Mouse (Mus musculus) intestine, embryonic 14.5 days (tissue): ENCODE measurements around the gene Amigo1. TPM values are rescaled to one million over a fixed set of nuclear protein-coding genes. Genes with fewer than 3 reads are reported as not detected.
A peak's percentile ranks its signal among the peaks of the same experiment; 100 is the strongest.

Source experiments
- ATAC-seq: fragments of 200-750 bp; cut with Nextera tagmentation; replicated peaks from 2 replicates; pipeline ENCODE4 v1.8.0; 2017; ENCODE audit warnings: low read depth, moderate number of reproducible peaks, moderate TSS enrichment, moderate library complexity; ENCODE audit not compliant: low FRiP score, low TSS enrichment
- DNase-seq: peaks from one replicate; pipeline ENCODE4 v3.0.0-alpha.2; 2018; ENCODE audit warnings: low spot score
- H3K27ac ChIP-seq: fragments of 300-500 bp; sonication (generic); 2 replicates; pipeline ENCODE4 v1.5.1; 2014; ENCODE audit warnings: low read depth, mild to moderate bottlenecking, control low read depth
- H3K27me3 ChIP-seq: fragments of 300-500 bp; sonication (generic); replicated peaks from 2 replicates; pipeline ENCODE4 v1.6.1; 2014; ENCODE audit warnings: low read length, control low read depth; ENCODE audit not compliant: control insufficient read depth, insufficient read depth
- H3K36me3 ChIP-seq: fragments of 300-500 bp; sonication (generic); 2 replicates; pipeline ENCODE4 v1.6.1; 2014; ENCODE audit warnings: low read length, control low read depth; ENCODE audit not compliant: control insufficient read depth, insufficient read depth
- H3K4me1 ChIP-seq: fragments of 300-500 bp; sonication (generic); replicated peaks from 2 replicates; pipeline ENCODE4 v1.6.1; 2014; ENCODE audit warnings: low read length, control low read depth, mixed read lengths; ENCODE audit not compliant: control insufficient read depth, insufficient read depth
- H3K4me2 ChIP-seq: fragments of 300-500 bp; sonication (generic); 2 replicates; pipeline ENCODE4 v1.6.1; 2014; ENCODE audit warnings: low read length
- H3K4me3 ChIP-seq: fragments of 300-500 bp; sonication (generic); 2 replicates; pipeline ENCODE4 v1.5.1; 2014; ENCODE audit warnings: low read depth, low read length, control low read depth, mixed read lengths
- H3K9ac ChIP-seq: fragments of 300-500 bp; sonication (generic); 2 replicates; pipeline ENCODE4 v1.6.1; 2014; ENCODE audit warnings: mild to moderate bottlenecking, low read length
- H3K9me3 ChIP-seq: fragments of 300-500 bp; sonication (generic); 2 replicates; pipeline ENCODE4 v1.6.1; 2016; ENCODE audit warnings: low read length, control low read depth; ENCODE audit not compliant: control insufficient read depth
- WGBS: fragments of 180-500 bp; shearing (Covaris S2); extraction: QIAGEN DNeasy Blood & Tissue Kit; methylation state at CpG from one replicate; pipeline ENCODE4 v1.1.7; 2014; 5-methylcytosine and 5-hydroxymethylcytosine counted together
- polyA plus RNA-seq: library from polyadenylated mRNA; unstranded; fragments of >200 nt; fragmentation: Nextera tagmentation; extraction: Ambion mirVana; gene quantifications from 2 replicates; pipeline ENCODE4 v1.2.1, GENCODE M21; 2014

Amigo1 gene
- polyA plus RNA-seq, 1 experiment from 2014 or later: 3.5 TPM

GRCm38 (mm10) chr3:108154656-108155055 lies 31.5 kb upstream of the Amigo1 start, which contains the start of gene Gpr61:
Gene Gpr61, minus strand, starts transcription at chr3:108154882.
- Histone ChIP-seq H3K36me3 (no peaks in the 10 kb centered on the region), H3K27ac (no peak within 1 kb of the TSS), H3K4me2 (no peak within 1 kb of the TSS), H3K4me1 (no peaks in the 10 kb centered on the region), H3K9ac (no peak within 1 kb of the TSS), H3K27me3 (no peaks in the 10 kb centered on the region), H3K4me3 (no peak within 1 kb of the TSS), H3K9me3 (no peaks in the 10 kb centered on the region)
- ATAC-seq (no peak), DNase-seq (peak; percentile 35)
- WGBS: 41% methylated on average over 4 of the region's 4 CpGs

GRCm38 (mm10) chr3:108158383-108159037 lies 27.6 kb upstream of the Amigo1 start:
- Histone ChIP-seq H3K9ac (no peak overlapping the region), H3K4me2 (no peak overlapping the region), H3K4me1 (no peaks in the 10 kb centered on the region), H3K27me3 (no peaks in the 10 kb centered on the region), H3K36me3 (no peaks in the 10 kb centered on the region), H3K27ac (no peak overlapping the region; the same call in 1 of the 2 replicates), H3K9me3 (no peaks in the 10 kb centered on the region), H3K4me3 (no peak overlapping the region)
- 51% methylated on average over 9 of the region's 9 CpGs for WGBS
- ATAC-seq (0 out of 2 replicates have a peak, but pooled peaks have one; percentile 24), DNase-seq (peak; percentile 50)

- 68% methylated on average over 5 of the region's 5 CpGs for WGBS
- no peaks in the 10 kb centered on the region for H3K36me3 ChIP-seq
- H3K27ac ChIP-seq: no peak overlapping the region
- H3K27me3 ChIP-seq: no peaks in the 10 kb centered on the region
- no peak overlapping the region for H3K4me2 ChIP-seq
- H3K4me1 ChIP-seq: peaks cover 11% of the 10 kb centered on the region
- no peak overlapping the region for H3K9ac ChIP-seq
- ATAC-seq (no peak), DNase-seq (peak; percentile 32)
- no peaks in the 10 kb centered on the region for H3K9me3 ChIP-seq
- H3K4me3 ChIP-seq: no peak overlapping the region
These were observed 22.0 kb upstream of the Amigo1 start for GRCm38 (mm10) chr3:108164091-108164490.

- Histone ChIP-seq H3K27ac (no peak overlapping the region), H3K9me3 (no peaks in the 10 kb centered on the region), H3K4me1 (peaks cover 11% of the 10 kb centered on the region), H3K36me3 (no peaks in the 10 kb centered on the region), H3K9ac (no peak overlapping the region), H3K4me2 (peak overlapping the region; percentile 38), H3K4me3 (no peak overlapping the region), H3K27me3 (no peaks in the 10 kb centered on the region)
- ATAC-seq (peak; percentile 68; the same call in 1 of the 2 replicates), DNase-seq (peak; percentile 96)
- 22% methylated on average over 9 of the region's 9 CpGs for whole genome bisulfite sequencing
These were observed 21.3 kb upstream of the Amigo1 start for GRCm38 (mm10) chr3:108164807-108165206.

- H3K9me3 ChIP-seq: no peaks in the 10 kb centered on the region
- WGBS: 35% methylated on average over 10 of the region's 10 CpGs
- no peak overlapping the region for H3K4me3 ChIP-seq
- DNase-seq: no peak
- H3K4me1 ChIP-seq: peaks cover 11% of the 10 kb centered on the region
- H3K9ac ChIP-seq: no peak overlapping the region
- H3K4me2 ChIP-seq: no peak overlapping the region
- no peaks in the 10 kb centered on the region for H3K36me3 ChIP-seq
- 0 out of 2 replicates have a peak, but pooled peaks have one; percentile 37 for ATAC-seq
- no peaks in the 10 kb centered on the region for H3K27me3 ChIP-seq
- H3K27ac ChIP-seq: no peak overlapping the region
These were observed 20.4 kb upstream of the Amigo1 start for GRCm38 (mm10) chr3:108165532-108166315.

- Histone ChIP-seq H3K4me1 (peaks cover 11% of the 10 kb centered on the region), H3K27me3 (no peaks in the 10 kb centered on the region), H3K36me3 (no peaks in the 10 kb centered on the region), H3K27ac (no peak overlapping the region), H3K9me3 (no peaks in the 10 kb centered on the region), H3K9ac (no peak overlapping the region), H3K4me2 (no peak overlapping the region), H3K4me3 (no peak overlapping the region)
- peak; percentile 51 for DNase-seq
- WGBS: 18% methylated on average over 9 of the region's 11 CpGs
- peak; percentile 44; the same call in 1 of the 2 replicates for ATAC-seq
These were observed 19.5 kb upstream of the Amigo1 start for GRCm38 (mm10) chr3:108166486-108167211.

GRCm38 (mm10) chr3:108167499-108167898 lies 18.6 kb upstream of the Amigo1 start:
- WGBS: 45% methylated on average over 14 of the region's 14 CpGs
- H3K9me3 ChIP-seq: no peaks in the 10 kb centered on the region
- DNase-seq: peak; percentile 49
- no peak overlapping the region for H3K4me3 ChIP-seq
- H3K36me3 ChIP-seq: no peaks in the 10 kb centered on the region
- no peak overlapping the region for H3K27ac ChIP-seq
- peaks cover 11% of the 10 kb centered on the region for H3K4me1 ChIP-seq
- no peak overlapping the region for H3K9ac ChIP-seq
- H3K27me3 ChIP-seq: no peaks in the 10 kb centered on the region
- no peak for ATAC-seq
- no peak overlapping the region for H3K4me2 ChIP-seq

- ATAC-seq (no peak), DNase-seq (peak; percentile 46)
- Histone ChIP-seq H3K36me3 (no peaks in the 10 kb centered on the region), H3K27ac (no peak overlapping the region), H3K9me3 (no peaks in the 10 kb centered on the region), H3K4me2 (no peak overlapping the region), H3K27me3 (0 out of 2 replicates have a peak, but pooled peaks cover 2% of the 10 kb centered on the region), H3K4me1 (peaks cover 11% of the 10 kb centered on the region), H3K9ac (no peak overlapping the region), H3K4me3 (no peak overlapping the region)
- WGBS: 44% methylated on average over 3 of the region's 3 CpGs
These were observed 16.9 kb upstream of the Amigo1 start for GRCm38 (mm10) chr3:108169199-108169598.
